Mouse (Mus musculus) bone marrow, adult 2 months (tissue): ENCODE data around the gene Dennd6b.

Experiments
- CTCF ChIP-seq: fragments of 200-500 bp; IDR thresholded peaks from 2 replicates; pipeline ENCODE4 v1.5.1; 2011; ENCODE audit warnings: low read length, control low read depth; ENCODE audit not compliant: control insufficient read depth, insufficient read depth
- POLR2A ChIP-seq: fragments of 200-500 bp; IDR thresholded peaks from 2 replicates; pipeline ENCODE4 v1.6.1; 2011; ENCODE audit warnings: low read depth, mild to moderate bottlenecking, control low read depth, low read length, borderline replicate concordance; ENCODE audit not compliant: control insufficient read depth

GRCm38 (mm10) chr15:89175411-89176155, 20.7 kb downstream of the Dennd6b start:
- TF ChIP-seq CTCF: no peak
- TF ChIP-seq POLR2A: no peak
